Mouse (Mus musculus): ENCODE data around the gene Cmc1.
"Not testable (repeated sequence)": the region's sequence is repeated elsewhere in the genome, so short reads cannot be mapped to it uniquely, and the experiment has no call there.

The Cmc1 gene

GRCm38 (mm10) chr9:118149407-118150402 lies at the start of gene Cmc1:
TSS of gene Cmc1 (minus strand) at chr9:118150177.
- peak; percentile 96 for DNase-seq (ENCODE audit: low spot score)

- no peak for DNase-seq (ENCODE audit: low spot score)
These were observed 48.6 kb upstream of the Cmc1 start for GRCm38 (mm10) chr9:118198557-118198956.

DNA sequence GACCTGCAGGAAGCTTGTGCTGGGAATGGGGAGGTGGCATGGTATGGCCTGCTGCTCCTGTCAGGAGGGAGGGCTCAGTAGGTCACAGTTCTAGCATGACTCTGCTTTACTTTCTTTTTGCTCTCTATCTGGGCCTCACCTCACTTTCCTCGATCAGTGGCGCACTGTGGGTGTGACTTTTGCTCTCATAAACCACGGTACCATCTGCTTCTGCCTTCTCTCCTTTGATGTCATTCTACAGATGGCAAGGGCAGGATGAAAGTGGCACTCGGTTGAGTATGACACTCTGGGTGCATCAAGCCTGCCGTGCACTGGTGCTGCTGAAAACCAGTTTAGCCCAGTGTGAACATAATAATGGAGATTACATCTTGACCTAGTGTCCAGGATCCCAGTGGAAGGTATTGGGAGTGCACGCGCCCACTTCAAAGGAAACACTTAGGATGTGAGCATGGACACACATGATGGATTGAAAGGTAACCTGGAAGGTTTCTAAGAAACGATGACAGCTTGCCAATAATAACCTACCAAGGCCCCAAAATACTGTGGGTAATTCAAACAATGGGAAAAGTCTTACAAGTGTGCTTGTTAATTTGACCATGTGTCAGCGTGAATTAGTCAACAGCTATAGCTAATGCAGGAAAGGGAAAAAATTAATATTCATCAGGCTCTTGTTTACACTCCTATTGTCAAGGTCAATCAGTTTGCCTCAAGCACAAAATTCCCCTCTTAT lies 46.8 kb upstream of the Cmc1 start:
- DNase-seq (ENCODE audit: low spot score), result no peak

DNA sequence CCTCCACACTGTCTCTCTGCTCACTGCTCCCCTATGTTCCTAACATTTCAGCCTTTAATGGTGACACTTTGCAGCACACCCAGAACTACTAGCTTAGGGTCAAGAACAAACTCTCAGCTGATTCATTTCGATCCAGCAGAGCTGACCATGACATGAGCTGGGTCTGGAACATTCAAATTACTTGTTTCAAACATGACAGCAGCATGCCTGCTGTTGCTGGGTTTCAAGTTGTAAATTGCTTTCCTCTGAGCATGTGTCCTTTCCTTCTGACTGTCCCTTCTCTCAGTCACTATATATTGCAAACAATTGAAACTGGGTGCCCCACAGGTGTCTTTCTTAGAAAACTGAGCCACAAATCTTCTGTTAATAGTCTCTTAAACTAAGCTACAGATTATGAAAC lies 43.3 kb upstream of the Cmc1 start:
- DNase-seq (ENCODE audit: low spot score), result no peak

DNA sequence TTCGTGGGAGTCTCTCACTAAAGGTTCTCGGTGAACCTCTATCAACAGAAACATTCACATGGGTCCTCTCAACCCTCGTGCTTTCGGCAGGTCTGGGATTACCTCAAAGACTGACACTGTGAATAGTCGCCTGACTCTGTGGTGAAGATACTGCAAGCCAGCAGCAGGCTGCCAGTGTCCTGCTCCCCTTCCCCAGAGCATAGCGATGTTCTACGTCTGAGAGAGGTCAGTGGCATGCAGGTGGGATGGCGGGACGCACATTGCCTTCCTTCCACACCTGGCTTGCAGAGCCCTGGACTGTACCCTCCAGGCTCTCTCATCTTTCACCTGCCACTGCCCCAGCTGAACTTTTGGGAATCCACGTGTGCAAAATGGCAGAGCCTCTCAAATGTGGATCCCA lies 41.3 kb upstream of the Cmc1 start:
- no peak for DNase-seq (ENCODE audit: low spot score)

- no peak for DNase-seq (ENCODE audit: low spot score)
These were observed 38.4 kb upstream of the Cmc1 start for GRCm38 (mm10) chr9:118188374-118188773.

DNA sequence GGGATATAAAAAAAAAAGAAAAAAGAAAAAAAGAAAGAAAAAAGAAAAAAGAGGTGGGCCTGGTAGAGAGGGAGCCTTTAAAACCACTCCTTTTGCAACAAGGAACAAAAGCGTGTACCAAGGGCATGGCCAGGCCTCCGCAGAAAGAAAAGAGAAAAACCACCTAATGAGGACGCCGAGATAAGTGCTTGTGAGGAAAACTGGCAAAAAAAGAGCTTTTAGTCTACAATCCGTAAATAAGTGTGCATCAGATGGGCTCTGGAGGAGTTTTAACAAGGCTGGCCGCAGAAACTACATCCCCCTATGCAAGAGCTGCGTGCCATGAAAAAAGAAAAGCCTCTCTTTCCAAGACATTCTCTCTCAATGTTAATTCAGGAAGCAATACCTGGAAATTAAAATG lies 37.4 kb upstream of the Cmc1 start:
- DNase-seq (ENCODE audit: low spot score), result no peak

GRCm38 (mm10) chr9:118186776-118187175 lies 36.8 kb upstream of the Cmc1 start:
- DNase-seq (ENCODE audit: low spot score), result no peak

DNA sequence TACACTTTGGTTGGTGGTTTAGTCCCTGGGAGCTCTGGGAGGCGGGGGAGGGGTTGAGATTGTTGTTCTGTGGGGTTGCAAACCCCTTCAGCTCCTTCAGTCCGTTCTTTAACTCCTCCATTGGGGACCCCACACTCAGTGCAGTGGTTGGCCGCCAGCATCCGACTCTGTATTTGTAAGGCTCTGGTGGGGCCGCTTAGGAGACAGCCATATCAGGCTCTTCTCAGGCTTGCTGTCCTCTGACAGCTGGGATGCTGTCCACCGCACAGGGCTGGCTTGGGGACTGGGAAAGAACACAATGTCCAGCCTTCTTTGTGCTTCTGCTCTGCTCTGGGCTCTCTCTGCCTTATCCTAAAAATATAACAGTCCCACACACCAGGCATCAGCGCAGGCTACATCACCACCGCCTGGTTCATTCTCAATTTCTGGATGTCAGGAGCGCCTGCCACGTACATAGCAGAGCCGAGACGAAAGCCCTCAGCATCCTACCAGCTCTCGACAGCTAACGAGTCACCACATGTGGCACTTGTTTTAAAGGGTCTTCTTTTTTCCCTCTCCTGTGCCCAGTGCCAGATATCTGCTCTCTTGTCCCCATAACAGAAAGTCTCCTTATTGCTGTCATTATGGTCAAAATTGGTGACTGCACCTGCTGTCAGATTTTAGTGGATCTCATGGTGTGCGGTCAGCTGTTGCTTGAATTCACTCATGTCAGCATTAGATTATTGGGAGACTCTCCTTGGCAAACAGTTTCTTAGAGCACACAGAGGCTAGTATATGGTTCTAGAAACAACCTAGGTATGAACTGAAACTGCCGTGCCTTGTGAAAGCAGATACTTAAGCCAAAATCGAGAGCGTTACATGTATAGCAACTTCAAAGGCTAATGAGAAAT lies 29.4 kb upstream of the Cmc1 start:
- no peak for DNase-seq (ENCODE audit: low spot score)

DNA sequence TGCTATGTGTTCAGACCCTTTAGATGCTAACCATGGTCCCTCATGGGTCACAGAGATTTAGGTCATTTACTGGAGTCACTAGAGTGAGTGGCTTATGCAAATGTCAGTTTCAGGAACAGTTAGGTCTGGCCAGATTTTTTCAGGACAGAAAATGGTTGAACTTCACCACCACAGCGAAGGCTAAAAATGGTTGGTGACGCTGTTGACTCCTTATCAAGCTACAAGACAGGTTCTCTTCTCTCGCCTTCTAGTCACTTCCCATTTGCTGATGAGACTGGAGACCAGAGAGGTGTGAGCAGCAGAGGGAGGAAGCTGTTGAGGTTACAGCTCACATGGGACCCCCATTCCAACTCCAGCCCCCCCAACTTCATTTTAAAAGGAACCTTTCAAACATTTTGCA lies 26.7 kb upstream of the Cmc1 start:
- no peak for DNase-seq (ENCODE audit: low spot score)

GRCm38 (mm10) chr9:118175411-118175810 lies 25.4 kb upstream of the Cmc1 start:
- no peak for DNase-seq (ENCODE audit: low spot score)

DNA sequence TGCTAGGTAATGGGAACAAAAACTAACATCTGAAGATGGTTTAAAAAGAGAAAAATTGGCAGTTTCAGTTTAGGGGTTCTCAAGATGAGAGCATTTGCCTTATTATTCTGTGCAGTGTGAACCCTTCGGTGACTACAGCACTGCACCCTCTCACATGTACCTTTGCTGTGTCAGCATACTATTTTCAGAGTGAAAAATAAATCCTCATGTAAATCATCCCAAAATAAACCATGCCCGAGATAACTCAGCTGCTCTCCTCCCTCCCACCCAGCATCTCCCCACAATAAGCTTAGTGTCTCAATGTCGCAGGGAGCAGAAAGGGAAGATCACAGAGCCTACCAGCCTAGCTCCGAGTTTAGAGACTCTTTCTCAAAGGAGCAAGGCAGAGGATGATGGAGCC lies 23.1 kb upstream of the Cmc1 start:
- no peak for DNase-seq (ENCODE audit: low spot score)

- DNase-seq (ENCODE audit: low spot score), result no peak
These were observed 18.6 kb upstream of the Cmc1 start for GRCm38 (mm10) chr9:118168544-118168943.

DNA sequence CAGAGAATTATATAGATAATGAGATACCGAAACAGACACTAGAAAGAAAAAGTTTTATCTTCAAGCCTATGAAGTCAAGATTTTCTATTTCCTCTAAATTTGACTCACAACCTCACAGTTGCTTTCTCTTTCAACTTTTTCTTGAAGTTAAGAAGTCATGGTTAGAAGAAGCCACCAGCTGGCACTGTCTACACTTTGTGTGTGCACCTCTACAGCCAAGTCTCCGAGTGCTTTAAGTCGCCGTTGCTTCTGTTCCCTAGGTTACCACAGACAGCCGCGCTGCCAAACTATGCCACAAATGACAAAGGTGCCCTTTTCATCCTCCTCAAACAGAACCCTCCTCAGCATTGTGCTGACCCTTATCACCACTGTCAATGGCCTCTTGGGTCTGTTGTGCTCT lies 17.6 kb upstream of the Cmc1 start:
- DNase-seq (ENCODE audit: low spot score), result no peak

GRCm38 (mm10) chr9:118161536-118161935 lies 11.6 kb upstream of the Cmc1 start:
- DNase-seq (ENCODE audit: low spot score), result no peak

DNA sequence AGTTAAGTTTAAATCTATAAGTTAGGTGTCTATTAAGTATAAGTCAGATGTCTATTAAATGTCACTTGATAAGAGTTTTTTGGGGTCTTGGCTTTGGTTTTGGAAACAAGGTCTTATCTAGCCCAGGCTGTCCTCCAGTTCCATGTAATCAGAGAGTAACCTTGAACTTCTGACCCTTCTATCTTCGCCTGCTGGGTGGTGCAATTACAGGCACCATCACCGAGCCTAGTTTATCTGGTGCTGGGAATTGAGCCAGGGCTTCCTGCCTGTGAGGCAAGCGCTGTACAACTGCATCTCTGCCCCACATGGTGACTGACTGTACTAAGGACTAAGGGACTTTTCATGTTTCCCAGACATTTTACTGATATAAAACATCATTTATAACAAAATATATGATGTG lies 10.0 kb upstream of the Cmc1 start:
- DNase-seq (ENCODE audit: low spot score), result peak; percentile 12

- DNase-seq (ENCODE audit: low spot score), result no peak
These were observed 8.2 kb upstream of the Cmc1 start for GRCm38 (mm10) chr9:118158201-118158600.

- no peak for DNase-seq (ENCODE audit: low spot score)
These were observed 7.3 kb upstream of the Cmc1 start for GRCm38 (mm10) chr9:118157234-118157633.

DNA sequence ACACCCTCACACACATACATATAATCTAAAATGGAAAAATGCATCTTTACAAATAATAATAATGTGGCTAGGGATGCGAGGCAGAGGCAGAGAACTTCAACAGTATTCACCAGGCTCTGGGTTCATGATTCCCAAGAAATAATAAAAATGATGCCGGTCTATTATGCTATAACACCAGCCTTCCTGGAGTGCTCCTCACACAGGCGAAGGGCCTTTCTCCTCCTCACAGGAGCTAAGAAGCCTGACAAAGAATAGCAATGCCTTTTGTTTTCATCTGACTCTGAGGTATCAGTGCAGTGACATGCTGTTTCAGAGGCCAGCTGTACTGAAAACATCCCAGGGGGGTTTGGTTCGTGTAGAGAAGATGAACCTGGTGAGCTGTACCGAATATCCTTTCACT lies 4.7 kb upstream of the Cmc1 start:
- DNase-seq (ENCODE audit: low spot score), result no peak

DNA sequence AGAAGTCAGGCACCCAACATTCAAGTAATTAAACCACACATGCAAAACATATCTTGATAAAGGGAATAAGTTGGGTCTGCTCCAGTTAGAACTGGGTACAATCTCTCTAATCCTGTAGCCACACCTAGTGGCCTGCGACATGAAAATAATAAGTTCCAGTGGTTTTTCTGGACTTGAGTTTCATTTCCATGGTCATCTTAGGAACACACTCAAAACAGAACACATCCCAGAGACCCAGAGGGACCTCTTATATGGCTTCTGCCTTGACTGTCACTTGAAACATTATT lies 1.2 kb upstream of the Cmc1 start:
- no peak for DNase-seq (ENCODE audit: low spot score)

DNA sequence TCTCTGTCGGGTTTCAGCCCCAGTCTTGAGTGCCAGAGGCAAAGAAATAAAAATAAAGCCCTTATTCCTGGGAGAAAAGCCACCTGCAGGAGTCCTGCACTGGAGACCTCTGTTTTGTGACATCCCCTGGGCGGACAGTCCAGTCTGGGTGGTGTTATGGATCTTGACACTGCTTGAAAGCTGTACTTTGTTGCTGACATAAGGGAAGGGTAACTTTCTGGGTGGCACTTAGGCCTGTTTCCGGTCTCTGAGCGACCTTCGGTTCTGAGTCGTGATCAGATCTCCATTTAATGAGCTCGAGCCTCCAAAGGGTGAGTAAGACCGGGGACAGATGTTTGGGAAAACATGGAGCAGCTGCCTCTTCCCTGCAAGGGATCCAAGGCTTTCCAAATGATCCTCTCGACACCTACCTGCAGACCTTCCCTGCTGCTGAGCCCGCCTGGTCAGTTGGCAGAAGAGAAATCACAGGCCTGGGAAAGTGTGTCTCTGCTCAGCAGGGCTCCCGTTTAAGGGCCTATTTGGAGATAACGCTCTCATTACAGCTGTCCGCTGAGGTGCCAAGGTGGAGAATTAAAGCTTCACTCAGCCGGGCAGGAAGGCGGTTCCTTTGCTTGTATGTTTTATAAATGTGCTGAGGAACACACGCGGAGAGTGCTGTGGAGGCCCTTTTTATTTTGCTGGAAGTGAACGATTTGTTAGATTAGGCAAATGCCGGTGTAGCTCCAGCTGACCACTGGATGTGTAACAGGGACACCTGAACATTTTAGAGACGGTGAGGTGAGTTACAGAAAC lies 648 bp upstream of the Cmc1 start:
- DNase-seq (ENCODE audit: low spot score), result no peak

- DNase-seq (ENCODE audit: low spot score), result not testable (repeated sequence)
These were observed 9.6 kb downstream of the Cmc1 start for GRCm38 (mm10) chr9:118140356-118140755.
